Mouse (Mus musculus): ENCODE data around the gene Ak1.

The Ak1 gene

DNA sequence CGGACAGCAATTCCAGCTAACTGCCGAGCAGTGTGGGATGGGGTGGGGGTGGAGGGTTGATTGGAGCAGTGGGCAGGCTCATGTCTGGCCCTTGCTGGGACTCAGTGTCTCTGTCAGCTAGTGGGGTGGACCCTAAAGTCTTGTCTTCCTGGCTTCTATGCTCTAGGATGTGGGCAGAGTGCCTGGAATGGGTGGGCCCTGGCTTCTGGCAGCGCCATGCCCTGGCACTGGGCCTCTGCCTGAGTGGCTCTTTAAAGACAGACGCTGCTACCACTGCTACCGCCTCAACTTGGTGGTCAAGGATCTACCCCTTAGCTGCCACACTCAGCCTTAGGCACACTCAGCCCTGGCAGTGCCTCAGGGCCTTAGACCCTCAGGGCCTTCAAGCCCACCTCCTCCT is 7.2 kb downstream of the Ak1 start:
- DNase-seq: peak; percentile 62

DNA sequence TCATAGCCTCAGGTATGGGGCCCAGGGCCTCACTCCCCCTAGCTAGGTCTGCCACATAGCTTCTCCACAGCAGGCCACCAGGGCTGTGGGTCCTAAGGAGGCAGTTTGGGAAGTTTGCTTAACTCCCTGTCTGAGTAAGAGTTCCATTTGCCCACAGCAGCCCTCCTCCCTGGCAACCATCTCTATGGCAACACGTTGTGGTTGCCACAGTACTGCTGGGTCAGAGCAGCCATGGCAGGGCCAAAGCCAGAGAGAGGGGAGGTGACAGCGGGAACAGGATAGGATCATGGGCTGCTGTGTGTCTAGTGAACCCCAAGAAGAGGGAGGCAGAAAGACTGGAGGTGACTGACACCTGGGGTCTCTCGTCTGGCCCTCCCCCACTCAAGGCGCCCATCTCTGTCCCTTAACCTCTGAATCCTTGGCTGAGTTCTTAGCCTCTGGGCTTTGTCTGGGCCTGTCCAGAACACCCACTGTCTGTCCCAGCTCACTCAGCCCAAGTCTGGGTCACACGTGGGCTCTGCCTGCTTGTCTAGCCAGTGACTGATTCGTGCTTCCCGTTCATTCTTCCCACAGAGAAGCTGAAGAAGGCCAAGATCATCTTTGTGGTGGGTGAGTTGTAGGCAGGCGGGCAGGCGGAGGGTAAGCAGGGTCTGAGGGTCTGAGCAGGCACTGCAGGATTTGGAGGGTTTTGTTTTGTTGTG is 7.9 kb downstream of the Ak1 start:
- no peak for DNase-seq

DNA sequence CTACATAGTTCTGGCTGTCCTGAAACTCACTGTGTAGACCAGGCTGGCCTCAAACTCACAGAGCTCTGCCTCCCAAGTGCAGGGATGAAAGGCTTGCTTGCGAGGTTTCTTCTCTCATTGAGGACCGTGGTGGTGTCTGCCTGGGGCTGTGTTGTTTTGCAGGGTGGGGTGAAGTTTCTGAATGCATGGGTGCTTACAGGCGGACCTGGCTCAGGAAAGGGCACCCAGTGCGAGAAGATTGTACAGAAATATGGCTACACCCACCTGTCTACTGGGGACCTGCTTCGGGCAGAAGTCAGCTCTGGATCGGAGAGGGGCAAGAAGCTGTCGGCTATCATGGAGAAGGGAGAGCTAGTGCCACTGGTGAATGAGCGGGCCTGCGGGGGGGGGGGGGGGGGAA is 8.5 kb downstream of the Ak1 start:
- DNase-seq: no peak

DNA sequence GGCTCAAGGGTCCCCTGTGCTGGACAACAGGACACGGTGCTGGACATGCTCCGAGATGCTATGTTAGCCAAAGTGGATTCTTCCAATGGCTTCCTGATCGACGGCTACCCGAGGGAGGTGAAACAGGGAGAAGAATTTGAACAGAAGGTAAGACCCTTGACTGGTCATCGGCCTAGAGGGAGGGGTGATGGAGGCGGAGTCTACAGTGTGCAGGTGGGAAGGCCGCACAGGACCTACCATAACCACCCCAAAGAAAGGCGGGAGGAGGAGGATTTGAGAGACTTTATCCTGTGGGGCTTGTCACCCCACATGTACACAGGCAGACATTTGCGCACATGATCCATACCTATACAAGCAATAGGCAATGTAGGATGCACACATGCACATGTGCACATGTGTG is 9.5 kb downstream of the Ak1 start:
- DNase-seq: no peak

DNA sequence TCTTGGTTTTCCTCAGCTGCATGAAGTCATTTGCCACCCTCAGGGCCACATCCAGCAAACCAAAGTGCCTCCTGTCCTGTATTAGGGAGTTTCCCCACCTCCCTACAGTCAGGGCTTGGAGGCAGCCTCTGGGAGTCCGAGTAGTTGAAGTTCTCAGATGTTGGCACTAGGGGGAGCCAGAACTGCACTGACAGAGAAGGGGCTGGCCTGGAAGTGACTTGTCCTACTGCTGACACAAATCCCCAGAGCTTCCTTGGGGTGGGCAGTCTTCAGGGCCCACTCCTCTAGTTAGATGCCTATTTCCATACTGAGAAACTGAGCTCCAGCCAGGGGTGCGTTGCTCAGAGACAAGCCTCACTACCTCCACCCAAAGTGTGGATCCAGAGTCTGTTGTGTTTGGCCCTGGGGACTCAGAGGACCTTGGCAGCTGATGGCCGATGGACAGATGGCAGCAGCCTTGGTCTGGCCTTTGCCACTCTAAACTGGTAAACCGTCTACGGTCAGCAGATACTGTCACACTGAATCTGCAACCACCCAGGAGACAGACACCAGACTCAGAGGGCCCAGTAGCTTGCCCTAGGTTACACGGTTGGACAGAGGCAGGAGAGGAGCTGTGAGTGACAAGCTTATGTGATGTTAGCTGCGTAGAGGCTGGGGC is 10.3 kb downstream of the Ak1 start:
- DNase-seq: peak; percentile 76 to 79

DNA sequence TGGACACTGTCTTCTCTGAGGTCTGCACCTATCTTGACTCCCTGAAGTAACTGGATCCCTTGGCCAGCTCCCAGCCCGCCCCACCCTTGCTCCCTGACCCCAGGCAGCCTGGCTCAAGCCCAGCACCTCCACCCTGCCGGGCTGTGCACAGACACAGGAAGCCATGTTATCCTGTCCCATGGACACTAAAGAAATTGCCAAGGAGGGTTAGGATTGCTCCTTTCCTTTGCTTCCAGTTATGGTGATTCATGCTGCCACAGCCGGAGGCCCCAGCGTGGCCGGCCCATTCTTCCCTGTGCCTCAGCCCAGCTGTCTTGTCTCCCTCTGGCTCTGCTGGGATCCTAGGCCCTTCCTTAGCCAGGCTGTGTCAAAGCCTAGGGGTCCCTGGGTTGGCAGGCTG is 12.1 kb downstream of the Ak1 start:
- no peak for DNase-seq

DNA sequence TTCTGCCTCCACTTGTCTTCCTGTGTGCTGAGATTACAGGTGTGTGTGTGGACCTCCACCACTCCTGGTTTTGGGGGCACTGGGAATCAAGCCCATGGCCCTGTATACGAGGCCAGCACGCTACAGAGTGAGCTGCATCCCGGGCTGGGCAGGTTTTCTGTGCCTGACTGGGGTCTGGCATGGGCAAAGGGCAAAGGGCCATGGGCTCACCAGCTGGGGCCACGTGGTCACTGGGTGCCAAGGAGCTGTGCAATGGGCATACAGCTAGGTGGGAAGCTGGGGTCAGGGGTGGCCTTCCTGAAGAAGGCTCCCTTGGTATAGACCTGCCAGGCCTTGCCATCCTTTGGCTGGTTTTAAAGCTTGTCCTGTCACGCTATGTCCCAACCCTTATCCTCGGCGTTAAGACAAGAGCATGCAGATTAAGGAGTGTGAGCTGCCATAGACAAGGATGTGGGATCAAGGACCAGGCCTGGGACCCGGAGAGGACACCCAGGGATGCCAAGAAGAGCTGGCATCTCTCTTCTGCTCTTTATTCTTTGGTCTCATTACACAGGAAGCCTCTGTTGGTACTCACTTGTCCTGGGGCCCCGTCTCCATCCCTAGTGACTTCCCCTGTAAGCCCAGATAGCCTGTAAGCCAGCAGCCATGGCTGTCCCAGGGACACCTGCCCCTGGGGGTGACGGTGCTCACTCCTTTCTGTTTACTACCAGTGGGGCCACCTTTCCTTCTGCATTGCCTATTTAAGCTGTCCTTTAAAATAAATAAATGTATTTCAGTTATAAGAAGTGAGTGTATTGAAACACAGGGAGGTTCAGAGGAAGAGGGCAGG is 12.9 kb downstream of the Ak1 start:
- no peak for DNase-seq

DNA sequence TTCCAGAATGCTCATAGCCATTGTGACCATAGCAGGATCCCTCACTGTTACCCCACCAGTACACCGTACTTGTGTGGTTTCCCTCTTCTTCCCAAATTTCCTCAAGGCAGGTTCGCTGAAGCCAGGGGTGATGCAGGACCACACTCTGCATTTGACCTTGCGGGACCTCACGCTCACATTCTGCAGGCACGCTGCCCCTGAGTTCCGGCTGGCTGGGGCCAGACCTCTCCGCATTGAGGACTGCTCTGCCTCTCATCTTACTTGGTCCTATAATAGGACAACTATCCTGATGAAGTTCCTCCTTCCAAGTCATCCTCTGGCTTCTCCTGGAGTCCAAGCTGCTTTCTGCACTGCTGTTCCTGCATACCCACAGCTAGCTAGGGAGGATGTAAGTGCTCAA is 15.1 kb downstream of the Ak1 start:
- DNase-seq: no peak

DNA sequence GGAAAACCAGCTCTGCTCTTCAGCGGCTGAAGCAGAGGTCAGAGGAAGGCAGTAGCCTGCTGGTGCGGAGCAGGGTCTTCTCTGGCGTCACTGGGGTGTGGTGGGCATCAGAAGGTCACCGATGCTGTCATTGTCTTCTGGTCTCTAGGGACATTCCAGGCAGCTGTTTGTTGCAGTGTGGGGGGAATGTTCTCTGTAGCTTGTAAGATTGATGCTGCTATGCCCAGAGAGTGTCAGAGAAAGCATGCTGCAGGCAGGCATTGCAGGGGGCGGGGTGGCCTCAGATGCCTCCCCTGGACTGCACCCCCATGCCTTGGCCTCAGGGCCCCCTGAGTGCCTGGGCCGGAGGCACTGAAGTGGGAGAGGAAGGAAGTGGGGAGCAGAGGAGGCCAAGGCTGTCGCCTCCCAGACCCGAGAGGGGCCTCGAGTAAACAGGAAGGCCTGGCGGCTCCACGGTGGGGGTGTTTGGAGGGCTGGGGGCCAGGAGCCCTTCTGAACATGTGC is 16.3 kb downstream of the Ak1 start:
- no peak for DNase-seq

DNA sequence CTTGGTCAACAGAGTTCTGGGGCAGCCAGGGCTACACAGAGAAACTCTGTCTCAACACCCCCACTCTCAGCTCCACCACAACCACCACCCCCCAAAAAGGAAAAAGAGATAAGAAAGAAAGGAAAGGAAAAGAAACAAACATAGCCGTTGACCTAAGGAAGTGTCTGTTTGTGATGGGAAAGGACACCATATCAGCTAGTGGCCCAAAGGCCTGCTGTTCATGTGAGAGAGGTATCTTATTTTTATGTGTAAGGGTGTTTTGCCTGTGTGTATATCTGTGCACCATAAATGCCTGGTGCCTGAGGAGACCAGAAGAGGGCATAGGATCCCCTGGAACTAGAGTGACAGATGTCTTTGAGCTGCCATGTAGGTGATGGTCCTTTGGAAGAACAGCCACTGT is 18.1 kb downstream of the Ak1 start:
- DNase-seq: no peak

DNA sequence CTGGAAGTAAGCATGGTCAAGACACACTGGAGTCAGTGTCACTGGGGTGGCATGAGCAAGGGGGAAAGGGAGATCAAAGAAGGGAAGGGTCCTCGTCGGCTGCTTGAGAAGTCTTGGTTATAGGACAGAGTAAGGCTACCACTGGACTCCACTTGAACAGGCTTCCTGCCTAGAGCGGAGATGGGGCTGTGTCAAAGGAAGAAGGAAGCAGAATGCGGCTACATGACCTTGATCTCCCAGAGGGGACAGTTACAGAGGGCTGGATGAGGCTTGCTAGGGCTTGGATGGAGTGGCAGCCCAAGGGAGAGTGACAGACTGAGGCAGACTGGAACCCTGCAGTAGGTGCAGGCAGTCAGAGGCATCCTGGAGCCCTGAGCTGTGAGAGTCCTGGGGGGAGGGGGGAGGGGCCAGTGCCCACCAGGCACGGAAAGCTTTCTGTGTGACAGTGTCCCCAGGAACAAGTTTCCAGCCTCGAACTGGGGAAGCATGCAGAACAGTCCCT is 19.0 kb downstream of the Ak1 start:
- DNase-seq: no peak

DNA sequence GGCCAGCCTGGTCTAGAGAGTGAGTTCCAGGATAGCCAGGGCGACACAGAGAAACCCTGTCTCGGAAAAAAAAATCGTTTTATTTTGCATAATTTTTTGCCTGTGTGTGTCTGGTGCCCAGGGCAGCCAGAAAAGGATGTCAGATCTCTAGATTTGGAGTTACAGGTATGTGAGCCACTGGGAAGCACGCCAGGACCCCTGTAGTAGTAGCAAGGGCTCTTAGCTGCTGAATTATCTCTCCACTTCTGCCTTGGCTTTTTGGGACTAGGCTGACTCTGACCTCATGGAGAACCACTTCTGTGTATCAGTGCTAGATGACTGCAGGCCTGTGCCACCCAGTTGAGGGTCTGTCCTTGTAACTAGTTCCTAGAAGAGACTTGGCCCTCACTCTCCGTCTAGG is 20.3 kb downstream of the Ak1 start:
- DNase-seq: no peak

DNA sequence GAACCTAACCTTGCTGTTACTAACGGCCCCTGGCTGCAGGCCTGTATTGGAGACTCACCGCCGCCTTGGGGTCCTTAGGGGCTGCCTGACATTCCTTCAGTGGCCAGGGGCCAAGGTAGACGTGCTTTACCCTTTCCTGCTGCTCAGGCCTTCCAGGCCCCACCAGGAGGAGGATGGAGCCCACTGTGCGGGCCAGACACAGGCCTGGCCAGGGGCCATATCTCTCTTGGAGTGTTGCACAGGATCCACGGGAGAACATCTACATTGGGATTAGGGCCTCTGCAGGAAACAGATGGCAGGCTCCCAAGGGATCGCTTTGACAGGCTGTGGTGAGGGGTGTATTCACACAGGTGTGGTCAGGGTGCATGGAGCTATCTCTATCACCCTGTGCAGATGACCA is 21.3 kb downstream of the Ak1 start:
- DNase-seq: no peak

DNA sequence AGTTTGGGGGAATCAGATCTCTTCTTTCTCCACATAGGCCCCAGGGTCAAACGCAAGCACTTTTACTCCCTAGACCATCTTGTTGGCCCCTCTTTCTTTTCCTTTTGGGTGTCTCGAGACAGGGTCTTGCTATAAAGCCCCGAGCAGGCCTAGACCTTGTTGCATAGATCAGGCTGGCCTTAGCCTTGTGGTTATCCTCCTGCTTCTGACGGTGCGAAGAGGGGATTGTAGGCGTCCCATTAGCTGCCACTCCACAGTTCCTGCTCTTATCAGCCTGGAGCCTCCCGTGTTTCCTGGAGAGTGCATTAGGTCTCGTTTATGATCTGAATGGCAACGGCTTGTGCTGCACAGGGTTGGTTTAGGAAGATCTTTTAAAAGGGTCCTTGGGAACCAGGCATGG is 22.5 kb downstream of the Ak1 start:
- no peak for DNase-seq

DNA sequence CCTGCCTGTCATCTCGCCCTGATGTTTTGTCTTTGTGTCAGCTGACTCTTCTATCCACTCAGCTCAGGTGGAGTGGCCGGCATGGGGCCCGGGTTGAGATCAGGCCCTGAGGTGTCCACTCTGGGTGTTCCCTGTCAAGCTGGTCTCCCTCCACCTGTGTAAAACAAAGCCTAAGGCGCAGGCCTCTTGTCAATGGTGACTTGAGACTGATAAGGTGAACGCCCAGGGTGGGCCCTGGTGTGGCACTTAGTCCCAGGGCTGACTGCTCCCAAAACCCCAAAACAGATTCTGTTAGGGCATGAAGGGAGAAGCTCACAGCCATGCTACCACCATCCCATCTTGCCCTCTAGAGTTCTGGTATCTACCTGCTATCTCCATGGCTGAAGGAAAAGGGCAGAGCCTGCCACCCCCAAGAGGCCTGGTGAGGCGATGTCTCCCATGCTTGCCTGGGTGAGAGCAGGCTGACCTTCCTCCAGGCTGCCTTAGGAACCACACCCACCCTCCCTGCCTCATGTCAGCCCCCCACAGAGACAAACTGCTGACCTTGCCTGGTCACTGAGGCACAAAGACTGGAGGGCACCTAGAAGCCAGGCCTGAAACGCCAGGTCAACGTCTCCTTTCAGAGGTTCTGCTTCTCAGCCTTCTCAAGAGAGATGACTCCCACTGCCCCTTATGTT is 23.4 kb downstream of the Ak1 start:
- DNase-seq: no peak

DNA sequence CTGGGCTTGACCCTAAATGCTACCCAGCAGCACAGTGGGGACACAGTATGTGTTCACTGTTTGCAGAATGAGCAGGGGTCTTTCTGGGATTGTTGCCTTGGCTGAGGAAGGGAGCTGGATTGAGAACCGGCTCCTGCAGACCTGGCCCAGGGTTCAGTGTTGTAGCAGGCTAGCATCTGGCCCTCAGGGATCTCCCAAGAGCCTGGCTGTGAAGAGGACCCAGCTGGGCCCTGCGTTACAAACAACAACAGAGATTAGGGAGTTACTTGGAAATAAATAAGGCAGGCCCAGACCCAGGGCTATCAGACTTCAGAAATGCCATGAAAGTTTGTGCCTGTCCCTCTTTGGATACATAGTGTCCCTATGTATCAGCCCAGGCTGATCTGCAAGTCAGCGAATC is 24.1 kb downstream of the Ak1 start:
- DNase-seq: no peak

DNA sequence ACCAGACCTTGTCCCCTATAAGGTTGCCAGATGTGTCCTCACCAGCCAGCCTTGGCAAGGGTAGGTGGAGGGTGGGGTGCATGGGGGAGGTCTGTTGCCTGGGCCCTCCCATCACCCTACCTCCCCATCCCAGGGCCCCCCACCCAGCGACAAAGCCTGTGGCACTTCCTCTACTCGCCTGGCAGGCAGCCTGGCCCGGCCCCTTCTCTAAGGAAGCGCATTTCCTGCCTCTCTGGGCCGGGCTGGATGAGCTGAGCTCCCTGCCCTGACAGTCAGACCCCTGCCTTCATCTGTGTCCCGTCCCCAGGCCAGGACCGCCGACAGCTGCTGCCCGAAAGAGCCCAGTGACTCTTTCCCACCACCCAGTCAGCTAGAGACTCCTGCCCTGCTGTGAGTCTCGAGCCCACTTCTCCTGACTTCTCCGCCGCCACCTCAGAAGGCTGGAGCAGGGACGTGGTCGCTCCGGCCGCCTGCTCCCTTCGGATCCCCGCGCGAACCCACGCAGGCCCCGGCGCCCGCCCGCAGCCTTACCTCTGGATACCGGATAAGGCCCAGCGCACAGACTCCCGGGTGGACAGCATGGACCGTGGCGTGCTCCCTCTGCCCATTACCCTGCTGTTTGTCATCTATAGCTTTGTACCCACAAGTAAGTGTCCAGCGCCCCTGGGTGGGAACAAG is 25.0 kb downstream of the Ak1 start, which contains the start of gene Eng:
Gene Eng (plus strand): TSS at position 217 of the 678 bp plus-strand sequence.
- DNase-seq: no peak

DNA sequence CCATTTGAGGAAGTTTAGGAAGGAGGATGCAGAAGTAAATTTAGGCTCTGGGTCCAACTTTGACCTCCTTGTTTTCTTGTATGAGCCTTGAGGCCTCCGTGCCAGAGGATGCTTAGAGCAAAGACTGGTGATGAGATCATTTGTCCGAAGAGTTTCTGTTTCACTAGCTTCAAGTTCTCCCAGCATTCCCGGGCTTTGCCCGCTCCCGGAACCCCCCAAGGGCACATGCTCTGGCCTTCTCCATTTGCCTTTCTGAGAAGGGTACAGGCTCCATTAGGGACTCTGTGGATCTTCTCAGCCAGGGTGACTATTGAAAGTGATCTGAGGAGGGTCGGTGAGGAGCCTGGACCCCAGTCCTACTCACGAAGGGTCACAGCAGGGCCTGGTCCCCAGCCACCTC is 25.8 kb downstream of the Ak1 start:
- DNase-seq: no peak

DNA sequence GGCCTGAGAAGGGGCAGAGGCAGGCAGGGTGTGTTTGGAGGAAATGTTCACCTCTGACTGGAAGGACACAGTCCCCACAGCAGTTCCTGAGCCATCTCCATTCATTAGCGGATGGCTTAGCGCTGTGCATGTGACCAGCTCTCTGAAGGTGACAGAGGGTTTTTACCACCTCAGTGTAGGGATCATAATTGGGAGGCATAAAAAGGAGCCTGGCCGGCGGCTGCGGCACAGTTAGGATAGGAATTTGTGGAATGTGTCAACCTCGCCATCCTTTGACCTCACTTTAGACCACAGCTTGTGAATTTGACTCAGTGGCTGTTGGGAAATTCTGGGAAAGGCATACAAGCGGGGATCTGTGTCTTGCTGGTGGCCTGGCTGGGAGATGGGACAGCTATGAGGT is 32.2 kb downstream of the Ak1 start:
- DNase-seq: no peak

DNA sequence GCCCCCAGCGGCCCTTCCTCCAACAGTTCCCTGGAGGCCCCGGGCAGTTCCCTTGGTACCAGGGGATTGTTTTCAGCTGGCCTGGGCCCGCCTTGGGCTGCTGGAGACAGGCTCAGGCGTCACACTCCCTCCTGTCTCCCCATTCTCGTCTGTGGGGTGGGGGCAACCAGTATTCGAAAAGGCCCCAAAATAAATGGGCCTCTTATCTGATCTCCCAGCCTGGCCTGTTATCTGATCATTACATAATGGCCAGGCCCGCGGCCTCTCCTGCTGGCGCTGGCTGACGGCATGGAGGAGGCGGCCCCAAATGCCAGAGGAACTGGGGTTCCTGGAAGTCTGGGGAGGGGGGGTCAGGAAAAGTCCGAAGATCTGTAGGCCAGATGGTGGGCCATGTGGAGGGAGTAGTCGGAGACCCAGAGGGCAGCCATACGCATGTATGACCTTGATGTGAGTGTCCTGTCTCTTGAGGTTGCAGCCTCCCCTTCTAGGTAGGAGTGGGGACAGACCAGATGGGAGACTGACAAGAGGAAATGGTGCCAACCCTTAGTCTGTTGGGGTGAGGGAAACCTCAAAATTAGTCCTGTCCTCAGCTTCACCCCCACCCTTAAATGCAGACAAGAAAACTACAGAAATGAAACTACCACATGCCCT is 33.3 kb downstream of the Ak1 start:
- DNase-seq: no peak

DNA sequence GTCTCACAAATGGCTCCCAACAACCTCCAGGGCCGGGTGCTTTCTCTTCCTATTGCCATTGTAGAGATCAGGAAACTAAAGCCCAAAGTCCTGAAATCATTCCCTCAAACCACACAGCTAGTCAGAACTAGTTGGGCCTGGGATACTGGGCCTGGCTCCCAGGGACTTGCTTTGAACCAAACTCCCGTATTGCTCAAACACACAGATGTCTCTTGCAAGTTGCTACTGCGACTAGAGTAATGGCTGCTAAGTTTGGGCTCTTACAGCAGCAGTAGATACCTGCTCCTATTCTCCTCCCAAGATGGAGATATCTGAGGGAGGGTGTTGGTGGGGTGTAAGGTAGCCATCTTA is 33.8 kb downstream of the Ak1 start:
- DNase-seq: no peak

DNA sequence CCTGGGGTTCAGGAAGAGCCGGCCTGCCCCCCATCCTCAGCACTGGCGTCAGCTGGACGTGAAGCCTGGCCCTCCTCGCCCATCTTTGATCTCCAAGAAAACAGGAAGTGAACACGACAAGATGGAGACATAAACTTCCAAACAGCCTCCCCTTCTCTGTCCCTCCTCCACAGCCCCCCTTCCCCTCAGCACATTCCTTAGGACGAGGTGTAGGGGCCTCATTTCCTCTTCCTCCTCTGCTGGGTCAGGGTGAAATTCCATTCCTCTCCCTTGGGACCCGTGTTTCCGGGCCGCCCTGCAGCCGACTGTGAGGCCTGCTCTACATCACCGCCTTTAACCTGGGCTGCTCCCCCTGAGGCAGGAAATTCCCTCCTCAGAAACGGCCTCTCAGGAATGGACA is 34.3 kb downstream of the Ak1 start:
- no peak for DNase-seq

Data from cerebellum, postnatal 36 days (tissue).